Mouse (Mus musculus): ENCODE measurements around the gene Mrps5.

Mrps5 gene

DNA sequence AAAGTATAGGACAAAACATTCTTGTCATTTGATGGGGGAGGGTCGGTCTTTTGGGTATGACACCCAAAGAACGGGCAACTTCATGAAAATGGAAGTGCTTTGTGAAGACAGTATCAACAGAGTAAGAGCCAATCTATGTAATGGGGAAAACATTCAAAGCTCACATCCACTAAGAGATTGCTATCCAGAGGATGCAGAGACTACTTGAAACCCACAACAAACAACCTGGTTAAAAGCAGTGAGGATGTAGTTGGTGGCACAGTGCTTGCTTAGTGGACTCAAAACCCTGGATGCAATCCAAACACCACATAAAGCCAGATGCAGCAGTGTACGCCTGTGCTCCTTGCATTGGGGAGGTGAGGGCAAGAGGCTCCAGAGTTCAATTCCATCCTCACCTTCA is 32.3 kb downstream of the Mrps5 start:
- no peak for DNase-seq (ENCODE audit: low read depth, low spot score)

DNA sequence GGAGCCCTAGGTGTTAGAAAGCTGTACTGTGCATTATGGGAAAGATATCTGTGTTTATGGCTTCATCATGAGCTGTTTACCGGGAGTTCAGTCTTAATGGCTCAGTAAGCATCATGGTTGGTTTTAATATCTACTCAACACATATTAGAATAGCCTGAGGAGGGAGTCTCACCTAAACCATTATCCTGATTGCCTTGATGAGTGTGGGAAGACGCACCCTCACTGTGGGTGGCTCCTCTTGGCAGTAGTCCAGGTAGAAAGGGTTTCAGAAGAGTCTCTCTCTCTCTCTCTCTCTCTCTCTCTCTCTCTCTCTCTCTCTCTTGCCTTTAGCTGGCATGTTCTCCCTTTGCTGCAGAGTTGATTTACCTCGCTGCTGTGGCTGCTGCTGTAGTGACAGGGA is 35.0 kb downstream of the Mrps5 start:
- DNase-seq (ENCODE audit: low read depth, low spot score): no peak

DNA sequence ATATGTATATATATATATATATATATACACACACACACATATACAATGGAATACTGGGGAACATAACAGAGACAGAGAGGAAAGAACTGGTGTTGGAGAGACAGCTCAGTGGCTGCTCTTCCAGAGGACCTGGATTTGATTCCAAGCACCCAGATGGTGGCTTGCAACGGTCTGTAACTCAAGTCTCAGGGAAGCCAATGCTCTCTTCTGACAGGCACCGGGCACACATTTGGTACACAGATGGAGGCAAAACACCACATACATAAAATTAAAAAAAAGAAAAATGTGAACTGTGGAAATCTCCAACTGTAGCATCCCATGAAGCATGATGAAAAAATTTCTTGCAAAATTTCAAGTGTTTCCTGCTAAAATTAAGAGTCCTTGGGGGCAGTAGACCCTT is 37.8 kb downstream of the Mrps5 start:
- no peak for DNase-seq (ENCODE audit: low read depth, low spot score)

DNA sequence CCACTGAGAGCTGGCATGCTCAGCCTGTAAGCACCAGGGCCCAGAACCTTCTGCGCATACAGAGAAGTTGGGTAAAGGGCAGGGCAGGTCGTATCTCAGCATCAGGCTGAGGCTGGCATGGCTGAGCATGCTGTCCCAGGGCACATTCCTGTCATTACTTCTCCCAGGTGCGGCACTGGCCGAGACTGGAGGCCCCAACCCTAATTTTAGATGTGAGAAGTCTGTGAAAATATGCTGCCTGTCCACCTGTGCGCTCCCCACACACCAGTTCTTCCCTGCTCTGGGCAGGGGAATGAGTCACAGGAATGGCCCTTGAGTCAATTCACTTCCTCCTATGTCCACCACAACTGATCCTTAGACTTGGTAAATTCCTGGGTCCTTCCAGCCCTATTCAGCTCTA is 38.6 kb downstream of the Mrps5 start:
- no peak for DNase-seq (ENCODE audit: low read depth, low spot score)

DNA sequence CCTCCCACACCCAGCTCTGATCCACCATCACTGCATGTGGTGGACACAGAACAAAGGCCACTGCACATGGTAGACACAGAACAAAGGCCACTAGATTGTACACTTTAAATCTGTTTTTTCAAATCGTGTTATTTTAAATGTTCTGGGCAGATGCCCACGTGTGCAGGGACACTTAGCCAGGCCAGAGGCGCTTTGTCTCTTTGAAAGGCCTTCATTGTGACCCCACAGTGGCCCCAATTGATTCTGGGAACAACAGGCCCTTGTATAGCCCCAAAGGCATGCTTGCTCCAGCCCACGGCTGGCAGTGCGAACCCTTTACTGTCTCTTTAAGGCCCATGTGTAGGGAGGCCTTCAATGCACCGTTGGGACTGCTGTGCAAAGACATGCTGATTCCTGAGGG is 40.3 kb downstream of the Mrps5 start:
- DNase-seq (ENCODE audit: low read depth, low spot score): no peak

DNA sequence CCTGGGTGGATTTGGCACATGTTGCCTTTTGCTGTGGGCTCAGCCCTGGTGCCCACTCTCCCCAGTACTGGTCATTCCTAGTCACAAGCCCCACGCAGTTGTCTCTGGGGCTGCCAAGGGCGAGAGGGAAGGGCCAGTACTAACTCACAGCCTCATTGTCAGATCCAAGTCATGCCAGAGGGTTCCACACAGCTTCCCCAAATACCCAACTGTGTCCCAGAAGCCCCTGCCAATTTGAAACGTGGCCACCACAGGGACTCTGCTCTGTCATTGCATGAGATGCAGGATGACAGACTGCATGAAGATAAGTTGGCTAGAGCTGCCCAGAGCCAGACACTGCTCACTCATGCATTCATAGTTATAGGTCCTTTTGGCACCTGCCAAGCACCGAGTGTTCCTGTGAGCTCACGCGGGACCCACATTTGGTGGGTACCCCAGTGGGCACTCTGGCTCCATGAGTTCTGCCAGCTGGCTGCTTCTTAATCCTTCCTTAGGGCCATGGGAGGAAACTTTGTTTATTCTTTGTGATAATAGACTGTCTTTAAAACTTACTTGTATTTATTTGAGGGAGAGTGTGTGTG is 41.1 kb downstream of the Mrps5 start:
- DNase-seq (ENCODE audit: low read depth, low spot score): no peak

DNA sequence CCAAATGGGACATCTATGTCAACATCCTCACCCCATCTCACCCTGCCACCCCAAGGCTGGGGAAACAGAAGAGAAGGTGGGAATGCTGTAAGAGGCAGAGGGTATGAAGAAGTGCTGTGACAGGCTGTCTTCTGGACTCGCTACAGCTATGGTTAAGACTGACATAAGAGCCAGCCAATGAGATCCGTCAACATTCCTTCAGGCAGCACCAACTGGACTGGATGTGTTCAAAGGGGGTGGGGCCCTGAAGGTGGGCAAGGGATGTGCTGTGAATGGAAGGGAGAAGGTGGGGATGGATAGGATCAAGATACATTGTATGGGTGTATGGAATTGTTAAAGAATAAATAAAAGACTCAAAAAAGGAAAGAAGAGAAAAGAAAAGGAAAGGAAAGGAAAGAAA is 45.6 kb downstream of the Mrps5 start:
- no peak for DNase-seq (ENCODE audit: low read depth, low spot score)

DNA sequence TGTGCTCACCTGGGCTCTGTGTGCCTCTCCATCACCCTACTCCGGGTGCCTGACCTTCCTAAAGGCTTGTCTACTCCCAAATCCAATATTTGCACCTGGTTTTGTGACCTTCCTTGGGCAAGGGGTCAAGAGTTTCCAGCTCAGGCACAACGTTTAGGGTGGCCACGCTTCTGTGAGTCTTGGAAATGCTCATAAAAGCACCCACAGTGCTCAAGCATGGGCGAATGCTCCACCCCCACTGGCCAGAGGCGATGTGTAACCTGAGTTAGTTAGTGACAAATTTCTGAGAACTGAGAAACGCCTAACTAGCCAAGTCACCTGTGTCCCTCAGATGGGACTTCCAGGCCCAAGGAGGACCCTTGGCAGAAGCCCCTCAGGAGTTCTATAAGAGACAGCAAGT is 48.6 kb downstream of the Mrps5 start:
- DNase-seq (ENCODE audit: low read depth, low spot score): no peak

DNA sequence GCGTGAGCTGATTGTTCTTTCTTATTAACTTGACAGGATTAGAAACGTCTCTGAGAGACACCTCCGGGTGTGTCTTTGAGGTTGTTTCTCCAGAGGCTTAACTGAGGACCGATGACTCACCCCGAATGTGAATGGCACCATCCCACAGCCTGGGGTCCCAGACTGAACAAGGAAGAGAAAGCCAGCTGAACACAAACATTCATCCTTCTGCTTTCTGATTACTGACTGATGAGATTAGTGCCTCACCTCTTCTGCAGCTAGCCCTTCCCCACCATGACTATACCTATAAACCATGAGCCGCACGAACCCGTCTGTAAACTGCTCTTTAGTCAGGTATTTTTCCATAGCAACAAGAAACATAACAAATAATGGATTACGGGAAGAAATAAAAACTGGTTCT is 52.0 kb downstream of the Mrps5 start:
- no peak for DNase-seq (ENCODE audit: low read depth, low spot score)

DNA sequence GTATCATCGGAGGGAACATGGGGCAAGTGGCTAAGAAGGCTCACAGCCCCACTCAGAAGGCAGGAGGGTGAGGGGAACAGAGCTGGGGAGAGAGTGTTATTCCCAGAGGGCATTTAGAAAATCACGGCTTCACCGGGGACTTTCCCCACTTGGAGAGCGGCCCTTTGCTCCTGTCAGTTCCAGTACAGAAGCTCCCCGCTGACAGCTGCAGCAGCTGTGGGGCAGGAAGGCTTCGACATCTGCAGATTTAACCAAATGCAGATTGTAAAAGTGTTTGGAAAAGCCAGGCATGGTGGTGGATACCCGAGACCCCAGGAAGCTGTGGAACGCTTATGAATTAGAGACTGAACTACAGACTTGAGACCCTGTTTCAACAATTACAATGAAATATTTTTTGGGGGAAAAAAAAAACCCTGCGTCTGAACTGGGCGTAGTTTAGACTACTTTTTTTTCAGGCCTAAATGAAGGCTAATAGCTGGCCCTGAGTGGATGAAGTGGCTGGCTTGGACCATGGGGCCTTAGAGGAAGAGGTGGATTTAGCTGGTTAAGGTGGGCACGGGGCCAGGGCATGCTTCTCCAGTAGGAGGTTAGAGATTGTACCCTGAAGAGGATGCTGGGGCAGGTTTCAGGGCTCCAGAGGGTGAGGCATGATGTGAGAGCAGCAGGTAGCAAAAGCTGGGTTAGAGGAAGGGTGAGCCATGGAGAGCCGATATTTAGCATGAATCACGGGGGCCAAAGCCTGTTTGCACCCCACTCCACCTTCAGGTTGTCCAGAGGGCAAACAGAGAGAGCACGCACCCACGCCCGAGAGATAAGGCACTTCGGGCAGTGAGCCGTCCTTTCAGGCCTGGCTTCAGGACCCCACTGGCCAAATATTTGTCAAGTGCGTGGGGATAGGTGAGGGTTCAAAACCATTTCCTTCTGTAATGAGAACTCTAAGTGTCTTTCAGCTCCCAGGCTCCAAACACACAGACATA is 57.0 kb downstream of the Mrps5 start:
- DNase-seq (ENCODE audit: low read depth, low spot score): no peak

DNA sequence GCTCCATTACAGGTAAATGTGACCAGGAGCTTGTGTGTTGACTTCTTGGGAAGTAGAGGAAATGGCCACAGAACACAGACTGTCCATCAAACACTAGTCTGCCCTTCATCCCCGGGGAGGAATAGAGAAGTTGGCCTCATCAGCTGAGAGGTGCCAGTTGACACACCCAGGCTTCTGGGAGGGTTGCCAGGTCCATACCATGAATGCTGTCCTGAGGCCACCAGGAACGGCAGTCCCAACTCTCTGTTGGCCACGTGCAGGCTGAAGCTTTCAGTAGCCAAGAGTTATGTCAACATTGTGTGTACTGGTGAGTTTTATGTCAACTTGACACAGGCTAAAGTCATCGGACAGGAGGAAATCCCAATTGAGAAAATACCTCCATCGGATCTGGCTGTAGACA is 59.9 kb downstream of the Mrps5 start:
- no peak for DNase-seq (ENCODE audit: low read depth, low spot score)

DNA sequence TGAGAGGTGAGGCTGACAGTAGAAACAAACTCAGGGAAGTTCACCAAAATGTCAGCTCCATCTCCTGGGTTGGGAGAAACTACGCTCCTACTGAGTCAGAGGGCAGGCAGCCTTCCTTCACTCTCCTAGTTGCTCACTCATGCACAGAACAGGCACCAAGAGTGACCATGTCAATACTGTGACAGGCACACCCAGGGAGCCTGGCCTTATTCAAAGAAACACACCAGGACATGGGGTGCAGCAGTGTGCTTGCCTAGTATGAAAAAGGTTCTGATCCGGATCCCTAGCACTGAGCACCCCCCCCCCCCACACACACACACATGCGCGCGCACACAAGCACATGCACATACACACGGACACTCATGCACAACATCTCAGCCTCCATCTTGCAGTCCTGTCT is 61.1 kb downstream of the Mrps5 start:
- DNase-seq (ENCODE audit: low read depth, low spot score): no peak

DNA sequence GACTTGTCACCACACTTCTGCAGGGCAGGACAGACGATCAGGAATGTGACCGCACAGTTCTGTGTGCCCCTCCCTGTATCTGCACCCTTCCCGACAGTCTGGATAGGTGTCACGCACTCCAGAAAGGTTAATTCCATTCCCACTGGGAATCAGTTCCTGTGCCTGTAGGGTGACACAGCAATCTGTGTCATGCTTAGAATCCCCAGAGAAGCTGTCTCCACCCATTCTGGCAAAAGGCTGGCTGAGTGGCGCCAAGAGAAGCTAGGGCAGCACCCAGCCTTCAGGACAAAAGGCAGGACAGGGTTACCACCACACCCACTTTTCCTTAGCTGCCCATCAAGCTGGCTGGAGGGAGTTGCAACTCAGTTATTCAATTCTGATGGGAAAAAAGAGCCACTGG is 62.9 kb downstream of the Mrps5 start:
- no peak for DNase-seq (ENCODE audit: low read depth, low spot score)

DNA sequence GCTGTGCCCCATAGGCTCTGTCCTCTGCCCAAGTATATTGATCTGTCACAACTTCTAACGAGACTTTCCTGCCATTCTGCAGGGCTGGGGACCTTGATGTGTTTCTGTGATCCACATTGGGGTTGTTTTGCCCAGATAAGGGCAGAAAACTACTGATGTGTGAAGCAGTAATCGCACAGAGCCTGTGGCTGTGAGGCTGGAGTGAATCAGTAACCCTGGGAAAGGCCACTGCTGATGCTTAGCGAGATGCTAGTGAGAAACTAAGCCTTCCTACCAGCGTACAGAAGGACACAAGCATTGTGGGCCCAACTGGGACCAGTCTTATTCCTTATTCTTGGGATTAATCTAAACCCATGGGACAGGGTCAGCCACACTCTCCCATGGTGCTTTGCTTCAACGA is 64.6 kb downstream of the Mrps5 start:
- no peak for DNase-seq (ENCODE audit: low read depth, low spot score)

DNA sequence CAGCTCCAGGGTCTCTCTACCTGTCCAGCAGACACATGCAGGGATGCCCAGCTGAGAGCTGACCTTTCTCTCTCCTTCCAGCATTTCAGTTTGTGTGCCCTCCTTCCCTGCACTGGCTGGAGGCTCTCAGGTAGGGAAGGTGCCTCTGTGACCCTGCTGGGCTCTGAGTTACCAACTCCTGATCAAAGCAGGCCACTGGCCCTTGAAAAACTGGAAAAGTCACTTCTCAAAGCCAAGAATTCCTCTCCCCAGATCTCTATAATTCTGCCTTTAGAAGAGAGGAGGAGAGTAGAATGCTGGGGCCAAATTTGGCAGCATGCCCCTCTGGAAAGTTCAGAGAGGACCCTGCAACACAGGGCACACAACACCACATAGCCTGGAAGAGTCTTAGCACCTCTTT is 65.3 kb downstream of the Mrps5 start:
- DNase-seq (ENCODE audit: low read depth, low spot score): no peak

DNA sequence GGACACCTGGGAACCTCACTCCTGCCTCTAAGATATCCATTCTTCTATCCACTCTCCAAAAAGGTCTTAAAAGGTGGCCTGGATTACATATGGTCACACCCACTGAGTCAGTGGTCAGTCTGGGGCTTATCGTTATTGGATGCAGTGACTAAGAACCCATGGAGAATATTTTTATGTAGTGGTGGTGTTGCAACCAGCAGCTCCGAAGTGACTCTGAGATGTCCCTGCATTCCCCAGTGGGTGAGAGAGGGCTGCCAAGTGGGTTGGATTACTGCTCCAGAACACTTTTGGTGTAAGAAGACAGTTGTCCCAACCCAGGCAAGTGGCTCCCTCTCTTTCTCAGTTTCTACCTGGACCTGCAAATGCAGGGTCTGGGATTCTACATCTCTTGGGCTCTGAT is 65.8 kb downstream of the Mrps5 start:
- DNase-seq (ENCODE audit: low read depth, low spot score): no peak

DNA sequence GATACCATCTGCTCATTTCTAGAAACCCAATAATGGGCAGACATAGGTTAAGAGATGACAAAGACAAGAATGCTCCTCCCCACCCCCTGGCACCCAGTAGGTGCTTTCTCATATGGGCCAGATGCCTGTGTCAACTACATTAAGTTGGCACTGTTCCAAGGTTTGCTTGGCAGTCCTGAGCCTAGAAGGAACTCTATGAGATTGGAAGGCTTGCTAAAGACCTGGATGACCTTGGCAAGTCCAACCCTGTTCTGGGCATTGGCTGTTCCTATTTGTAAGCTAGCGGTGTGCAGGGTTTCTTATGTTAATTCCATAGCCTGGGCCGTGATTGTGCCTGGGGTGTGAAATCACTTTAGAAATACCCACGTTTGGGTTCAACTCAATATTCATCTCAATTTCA is 67.8 kb downstream of the Mrps5 start:
- DNase-seq (ENCODE audit: low read depth, low spot score): no peak

DNA sequence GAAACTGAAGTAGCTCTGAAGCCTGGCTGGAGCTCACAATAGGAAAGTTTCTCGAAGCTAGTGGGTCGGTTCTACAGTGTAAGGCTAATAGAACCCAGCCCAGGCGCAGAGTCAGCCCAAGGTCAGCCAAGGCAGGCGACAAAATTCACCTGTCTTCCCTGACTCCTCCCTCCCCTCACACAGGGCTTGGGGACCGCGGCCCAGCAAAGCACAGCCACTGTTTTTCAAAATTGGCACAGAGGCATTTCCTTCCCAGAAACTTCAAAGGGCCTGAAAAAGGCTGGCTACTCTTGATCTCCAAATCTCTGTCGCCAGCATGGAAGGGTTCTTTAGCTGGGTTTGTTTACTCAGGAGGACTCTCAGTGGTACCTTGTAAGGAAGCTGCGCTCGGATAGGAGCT is 68.4 kb downstream of the Mrps5 start:
- DNase-seq (ENCODE audit: low read depth, low spot score): no peak

DNA sequence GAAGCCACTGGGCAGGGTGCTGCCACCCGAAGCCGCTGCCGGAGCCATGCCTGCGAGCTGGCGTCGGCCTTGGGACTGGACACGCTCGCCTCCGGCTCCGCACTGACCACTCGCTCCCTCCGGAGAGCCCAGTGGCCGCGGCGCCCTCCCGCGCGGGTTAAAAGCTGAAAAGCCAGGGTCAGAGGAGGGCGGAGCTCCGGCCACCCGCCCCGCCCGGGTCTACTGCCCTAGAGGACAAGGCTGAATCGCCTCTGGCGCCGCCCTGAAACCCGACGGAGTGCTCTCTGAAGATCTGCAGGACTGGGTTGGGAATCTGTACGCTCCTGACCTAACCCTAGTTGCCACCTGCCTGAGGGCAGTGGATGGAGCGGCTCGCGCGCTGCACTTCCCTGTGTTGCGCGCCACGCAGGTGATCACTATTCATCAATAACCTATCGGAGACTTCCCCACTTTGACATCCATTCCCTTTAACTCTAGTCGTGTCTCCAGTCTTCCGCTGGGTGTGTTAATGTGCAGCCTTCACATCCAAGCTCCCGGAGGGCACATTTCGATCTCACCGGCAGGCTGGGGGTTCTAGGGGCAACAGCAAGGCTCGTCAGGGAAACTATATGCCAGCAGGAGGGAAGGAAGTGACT is 69.2 kb downstream of the Mrps5 start, which contains the start of gene Mal:
Mal (minus strand) TSS at position 610 of the 635 bp plus-strand sequence.
- DNase-seq (ENCODE audit: low read depth, low spot score): no peak

Measured in embryo, embryonic 11.5 days (tissue).